Mouse (Mus musculus): ENCODE measurements around the gene Zfp704. TPM values are rescaled to one million over a fixed set of nuclear protein-coding genes. Genes with fewer than 3 reads are reported as not detected.

The Zfp704 gene
- total RNA-seq, 2 experiments from 2014 or later, result 32.4 to 34.2 TPM

- no peak for DNase-seq (ENCODE audit: extremely low spot score in 1 of 2, low spot score in 1 of 2)
These were observed 175.3 kb downstream of the Zfp704 start for GRCm38 (mm10) chr3:9434394-9435175.

- DNase-seq (ENCODE audit: extremely low spot score in 1 of 2, low spot score in 1 of 2), result no peak
These were observed 176.9 kb downstream of the Zfp704 start for GRCm38 (mm10) chr3:9432796-9433526.

GRCm38 (mm10) chr3:9432226-9432625 lies 177.7 kb downstream of the Zfp704 start:
- no peak for DNase-seq (ENCODE audit: extremely low spot score in 1 of 2, low spot score in 1 of 2)

GRCm38 (mm10) chr3:9429946-9430345 lies 179.9 kb downstream of the Zfp704 start:
- no peak for DNase-seq (ENCODE audit: extremely low spot score in 1 of 2, low spot score in 1 of 2)

- DNase-seq (ENCODE audit: extremely low spot score in 1 of 2, low spot score in 1 of 2), result no peak
These were observed 182.1 kb downstream of the Zfp704 start for GRCm38 (mm10) chr3:9427826-9428225.

GRCm38 (mm10) chr3:9425661-9426060 lies 184.2 kb downstream of the Zfp704 start:
- DNase-seq (ENCODE audit: extremely low spot score in 1 of 2, low spot score in 1 of 2), result no peak

- no peak for DNase-seq (ENCODE audit: extremely low spot score in 1 of 2, low spot score in 1 of 2)
These were observed 185.2 kb downstream of the Zfp704 start for GRCm38 (mm10) chr3:9424637-9425036.

GRCm38 (mm10) chr3:9423669-9424068 lies 186.2 kb downstream of the Zfp704 start:
- DNase-seq (ENCODE audit: extremely low spot score in 1 of 2, low spot score in 1 of 2), result no peak

GRCm38 (mm10) chr3:9408896-9409295 lies 201.0 kb downstream of the Zfp704 start:
- no peak for DNase-seq (ENCODE audit: extremely low spot score in 1 of 2, low spot score in 1 of 2)

- no peak for DNase-seq (ENCODE audit: extremely low spot score in 1 of 2, low spot score in 1 of 2)
These were observed 202.1 kb downstream of the Zfp704 start for GRCm38 (mm10) chr3:9407801-9408200.

GRCm38 (mm10) chr3:9407119-9407546 lies 202.8 kb downstream of the Zfp704 start:
- no peak for DNase-seq (ENCODE audit: extremely low spot score in 1 of 2, low spot score in 1 of 2)

GRCm38 (mm10) chr3:9405341-9405740 lies 204.5 kb downstream of the Zfp704 start:
- no peak for DNase-seq (ENCODE audit: extremely low spot score in 1 of 2, low spot score in 1 of 2)

GRCm38 (mm10) chr3:9403255-9404050 lies 206.4 kb downstream of the Zfp704 start:
- no peak for DNase-seq (ENCODE audit: extremely low spot score in 1 of 2, low spot score in 1 of 2)

GRCm38 (mm10) chr3:9402836-9403235 lies 207.0 kb downstream of the Zfp704 start:
- DNase-seq (ENCODE audit: extremely low spot score in 1 of 2, low spot score in 1 of 2), result no peak

GRCm38 (mm10) chr3:9402345-9402744 lies 207.5 kb downstream of the Zfp704 start:
- no peak for DNase-seq (ENCODE audit: extremely low spot score in 1 of 2, low spot score in 1 of 2)

GRCm38 (mm10) chr3:9401685-9402084 lies 208.2 kb downstream of the Zfp704 start:
- no peak for DNase-seq (ENCODE audit: extremely low spot score in 1 of 2, low spot score in 1 of 2)

- DNase-seq (ENCODE audit: extremely low spot score in 1 of 2, low spot score in 1 of 2), result no peak
These were observed 209.0 kb downstream of the Zfp704 start for GRCm38 (mm10) chr3:9400886-9401221.

GRCm38 (mm10) chr3:9400201-9400885 lies 209.5 kb downstream of the Zfp704 start:
- peak in 1 of 2 experiments; percentile 36 for DNase-seq (ENCODE audit: extremely low spot score in 1 of 2, low spot score in 1 of 2)

GRCm38 (mm10) chr3:9398271-9398670 lies 211.6 kb downstream of the Zfp704 start:
- no peak for DNase-seq (ENCODE audit: extremely low spot score in 1 of 2, low spot score in 1 of 2)

Measured in layer of hippocampus, postnatal 25 days (tissue).